21 mouse cellular contexts compared by ENCODE assay signal in genomic region chr1:162132908-162133641, GRCm38 (mm10).
A peak's percentile ranks its signal among the peaks of the same experiment; 100 is the strongest.
DNase-seq lines count a peak whose midpoint lies in the region; ATAC-seq and TF ChIP-seq lines count a peak whose summit lies in the region.
"Had no signal": no experiment of that assay in that cellular context is flagged by ENCODE, and none has a peak within 500 bp of the region (broad histone marks: within the 10 kb centered on the region; RNA-seq: fewer than 3 reads in every experiment).

No protein-coding gene starts in this region.

- no peak for TF ChIP-seq POLR2A in thymus, adult 2 months (IDR thresholded peaks at IDR 0.05; ENCODE audit: control insufficient read depth, extremely low read depth, insufficient read depth, low read length, poor library complexity)

- no peaks in the 10 kb centered on the region for H3K4me1 ChIP-seq in heart, embryonic 12.5 days (replicated peaks)
- no peaks in the 10 kb centered on the region for H3K4me1 ChIP-seq in lung, postnatal 0 days (ENCODE audit: insufficient read depth, low read depth, low read length)
- peaks cover 23% of the 10 kb centered on the region for H3K4me1 ChIP-seq in embryonic facial prominence, embryonic 15.5 days
- H3K4me1 ChIP-seq in thymus, adult 2 months (replicated peaks; ENCODE audit: control insufficient read depth, insufficient read depth, low read length), result no peaks in the 10 kb centered on the region
- H3K4me1 ChIP-seq: heart, embryonic 15.5 days had no signal

- H3K4me3 ChIP-seq in heart, embryonic 12.5 days, result no peak overlapping the region
- H3K4me3 ChIP-seq in lung, postnatal 0 days (ENCODE audit: low read depth, low read length), result no peak overlapping the region
- H3K4me3 ChIP-seq in embryonic facial prominence, embryonic 15.5 days (replicated peaks), result no peak overlapping the region
- no peak overlapping the region for H3K4me3 ChIP-seq in thymus, adult 2 months (ENCODE audit: control insufficient read depth, insufficient read depth, low read length)
- H3K4me3 ChIP-seq: forebrain, embryonic 10.5 days; heart, embryonic 15.5 days; hindbrain, embryonic 12.5 days had no signal

- no peaks in the 10 kb centered on the region for H3K9me3 ChIP-seq in heart, embryonic 12.5 days (replicated peaks)
- H3K9me3 ChIP-seq in lung, postnatal 0 days (ENCODE audit: low read length), result no peaks in the 10 kb centered on the region
- H3K9me3 ChIP-seq in embryonic facial prominence, embryonic 15.5 days (replicated peaks), result no peaks in the 10 kb centered on the region
- H3K9me3 ChIP-seq: forebrain, embryonic 10.5 days; heart, embryonic 15.5 days; hindbrain, embryonic 12.5 days had no signal

- no peak for TF ChIP-seq EP300 in lung, postnatal 0 days (IDR thresholded peaks at IDR 0.05)

- WGBS in heart, embryonic 12.5 days, result 86% methylated on average over 8 of the region's 8 CpGs
- whole genome bisulfite sequencing in lung, postnatal 0 days, result 83% methylated on average over 8 of the region's 8 CpGs
- 79% methylated on average over 8 of the region's 8 CpGs for WGBS in embryonic facial prominence, embryonic 15.5 days
- WGBS in thymus, adult 2 months, result 94% methylated on average over 8 of the region's 8 CpGs

- TF ChIP-seq CTCF in lung, postnatal 0 days (IDR thresholded peaks at IDR 0.05), result no peak
- TF ChIP-seq CTCF in thymus, adult 2 months (IDR thresholded peaks at IDR 0.05; ENCODE audit: borderline replicate concordance, control insufficient read depth, extremely low read depth, insufficient read depth, low read length, poor library complexity), result no peak

- DNase-seq in heart, adult 11 months, result peak; percentile 86
- DNase-seq in lung, postnatal 0 days (ENCODE audit: low spot score), result peak; percentile 42
- no peak for DNase-seq in lung, adult 18-20 months
- DNase-seq in thymus, adult 2 months, result no peak
- DNase-seq: adrenal gland, postnatal 36 days; cerebellum, adult 9-11 months; embryo, embryonic 11 days; kidney, postnatal 25 days; liver, postnatal 0 days; lung, postnatal 4 days; thymus, postnatal 4 days had no signal

- H3K27me3 ChIP-seq in heart, embryonic 12.5 days (replicated peaks), result no peaks in the 10 kb centered on the region
- H3K27me3 ChIP-seq in lung, postnatal 0 days (replicated peaks; ENCODE audit: insufficient read depth, low read length), result no peaks in the 10 kb centered on the region
- H3K27me3 ChIP-seq in embryonic facial prominence, embryonic 15.5 days, result no peaks in the 10 kb centered on the region
- no peaks in the 10 kb centered on the region for H3K27me3 ChIP-seq in thymus, adult 2 months (ENCODE audit: control insufficient read depth, insufficient read depth, low read length)
- H3K27me3 ChIP-seq: heart, embryonic 15.5 days; hindbrain, embryonic 12.5 days had no signal

- no peaks in the 10 kb centered on the region for H3K36me3 ChIP-seq in heart, embryonic 12.5 days
- no peaks in the 10 kb centered on the region for H3K36me3 ChIP-seq in lung, postnatal 0 days (ENCODE audit: insufficient read depth, low read length)
- H3K36me3 ChIP-seq in embryonic facial prominence, embryonic 15.5 days, result no peaks in the 10 kb centered on the region
- no peaks in the 10 kb centered on the region for H3K36me3 ChIP-seq in thymus, adult 2 months (ENCODE audit: control insufficient read depth, insufficient read depth, low read length)
- H3K36me3 ChIP-seq: forebrain, embryonic 10.5 days; heart, embryonic 15.5 days; hindbrain, embryonic 12.5 days had no signal

- H3K27ac ChIP-seq in heart, embryonic 12.5 days (ENCODE audit: poor library complexity, severe bottlenecking), result no peak overlapping the region
- H3K27ac ChIP-seq in lung, postnatal 0 days (ENCODE audit: low read length), result no peak overlapping the region
- peak overlapping the region; percentile 74 for H3K27ac ChIP-seq in embryonic facial prominence, embryonic 15.5 days (replicated peaks)
- H3K27ac ChIP-seq in thymus, adult 2 months (ENCODE audit: control insufficient read depth, insufficient read depth, low read length), result no peak overlapping the region
- H3K27ac ChIP-seq: forebrain, embryonic 10.5 days; heart, embryonic 15.5 days; hindbrain, embryonic 12.5 days had no signal

- ATAC-seq in heart, embryonic 12.5 days (ENCODE audit: insufficient number of reproducible peaks, low FRiP score), result no peak
- ATAC-seq in lung, postnatal 0 days, result peak; percentile 21
- ATAC-seq in embryonic facial prominence, embryonic 15.5 days (ENCODE audit: insufficient number of reproducible peaks, low FRiP score, low TSS enrichment, low read depth), result no peak
- ATAC-seq in inflammation-experienced regulatory T-cells, adult 6 months, result no peak
- ATAC-seq: activated CD4-positive, CD25-positive, alpha-beta regulatory T cell, adult 4 months; CD4-positive, CD25-positive, alpha-beta regulatory T cell, adult 4 months; intestine, embryonic 16.5 days; liver, postnatal 0 days had no signal

- H3K4me2 ChIP-seq in heart, embryonic 12.5 days, result no peak overlapping the region
- no peak overlapping the region for H3K4me2 ChIP-seq in lung, postnatal 0 days (replicated peaks; ENCODE audit: low read depth, low read length)
- H3K4me2 ChIP-seq in embryonic facial prominence, embryonic 15.5 days (replicated peaks), result no peak overlapping the region
- H3K4me2 ChIP-seq: heart, embryonic 15.5 days; hindbrain, embryonic 12.5 days; midbrain, embryonic 11.5 days had no signal

- H3K9ac ChIP-seq in heart, embryonic 12.5 days, result no peak overlapping the region
- H3K9ac ChIP-seq in lung, postnatal 0 days (replicated peaks; ENCODE audit: low read depth), result no peak overlapping the region
- no peak overlapping the region for H3K9ac ChIP-seq in embryonic facial prominence, embryonic 15.5 days
- H3K9ac ChIP-seq: heart, embryonic 15.5 days; hindbrain, embryonic 12.5 days; liver, postnatal 0 days had no signal

Comparison
In these comparisons a context has a peak if more than half of its experiments do, and no peak if none do; other contexts are left out.
1. DNase-seq: peak in heart, adult 11 months (single experiment) and lung, postnatal 0 days (single experiment); none in lung, adult 18-20 months (0 of 2) and thymus, adult 2 months (single experiment).